Mouse (Mus musculus) NIH3T3 (cell line): ENCODE results near the gene Fthl17d.
"Not testable (repeated sequence)": the region's sequence is repeated elsewhere in the genome, so short reads cannot be mapped to it uniquely, and the experiment has no call there.

Experiments
- DNase-seq: peaks from one replicate; pipeline ENCODE4 v3.0.0-alpha.2; 2012; ENCODE audit warnings: low read depth

Fthl17d gene

GRCm38 (mm10) chrX:8986655-8987054 is at the start of gene Fthl17d:
Gene Fthl17d, minus strand, starts transcription at chrX:8986755.
- DNase-seq, result not testable (repeated sequence)

- DNase-seq, result not testable (repeated sequence)
These were observed 46.6 kb upstream of the Fthl17d start, which contains the start of gene Fthl17e for GRCm38 (mm10) chrX:9033193-9033592. Gene Fthl17e, plus strand, starts transcription at chrX:9033493.

- DNase-seq, result no peak
These were observed 32.9 kb upstream of the Fthl17d start for GRCm38 (mm10) chrX:9019481-9019880.

- no peak for DNase-seq
These were observed 29.5 kb upstream of the Fthl17d start for GRCm38 (mm10) chrX:9016079-9016478.

GRCm38 (mm10) chrX:8976459-8976858 is 10.1 kb downstream of the Fthl17d start, which contains the start of gene Fthl17c:
Gene Fthl17c, minus strand, starts transcription at chrX:8976559.
- DNase-seq, result not testable (repeated sequence)

- peak; percentile 8 for DNase-seq
These were observed 21.9 kb downstream of the Fthl17d start for GRCm38 (mm10) chrX:8964618-8965017.

GRCm38 (mm10) chrX:8962875-8963274 is 23.7 kb downstream of the Fthl17d start, which contains the start of gene Fthl17b:
Gene Fthl17b, minus strand, starts transcription at chrX:8962975.
- not testable (repeated sequence) for DNase-seq

GRCm38 (mm10) chrX:8948130-8948805 is 38.3 kb downstream of the Fthl17d start:
- peak; percentile 87 for DNase-seq

GRCm38 (mm10) chrX:8944041-8944440 is 42.5 kb downstream of the Fthl17d start:
- no peak for DNase-seq
